17 mouse cellular contexts compared by ENCODE assay signal in genomic region chr8:47005676-47006075, GRCm38 (mm10). TPM values are rescaled to one million over a fixed set of nuclear protein-coding genes. Genes with fewer than 3 reads are reported as not detected.
DNase-seq lines count a peak whose midpoint lies in the region.
"Had no signal": no experiment of that assay in that cellular context is flagged by ENCODE, and none has a peak within 500 bp of the region (broad histone marks: within the 10 kb centered on the region; RNA-seq: fewer than 3 reads in every experiment).

No protein-coding gene starts in this region.

- peak; percentile 5 for DNase-seq in cerebellum, adult 9-10 months
- no peak for DNase-seq in cerebellum, postnatal 36 days
- peak; percentile 48 for DNase-seq in layer of hippocampus, adult 11-12 months (ENCODE audit: low spot score)
- DNase-seq in layer of hippocampus, postnatal 14 days (ENCODE audit: low spot score in 2 of 2): no peak
- DNase-seq in left cerebral cortex, adult 11 months (ENCODE audit: low spot score): peak; percentile 43
- no peak for DNase-seq in left cerebral cortex, postnatal 36 days (ENCODE audit: low spot score in 2 of 2)
- DNase-seq in brain, adult 2 months (ENCODE audit: low read depth, low spot score): peak; percentile 86
- no peak for DNase-seq in gastrocnemius, adult 18-20 months (ENCODE audit: low spot score)
- DNase-seq: adrenal gland, adult 8-10 months; adrenal gland, postnatal 36 days; B cell, adult 2 months; cerebellum, adult 11 months; cerebellum, adult 8-10 months; cerebellum, postnatal 25 days; gastrocnemius, postnatal 36 days; heart, adult 18-20 months; heart, postnatal 36 days had no signal

- intact Hi-C loops in left cerebral cortex, postnatal 36 days (cut with DNase I): no loop called here

RNA-seq across cellular contexts. Expression of gene Enpp6, which starts 19.0 kb away (rescaled TPM):
- total RNA-seq in layer of hippocampus, postnatal 14 days (2021): 10 to 100 TPM; 28.9 to 29.2 TPM
- total RNA-seq in left cerebral cortex, postnatal 36 days (2021): 1 to 10 TPM; 7.3 to 8.6 TPM
- total RNA-seq in gastrocnemius, adult 18-20 months (2021): under 1 TPM; 0.41 to 0.62 TPM

Comparison
In these comparisons a context has a peak if more than half of its experiments do, and no peak if none do; other contexts are left out.
1. DNase-seq: peak in cerebellum, adult 9-10 months (single experiment), layer of hippocampus, adult 11-12 months (single experiment), left cerebral cortex, adult 11 months (single experiment) and brain, adult 2 months (single experiment); none in cerebellum, postnatal 36 days (0 of 2), layer of hippocampus, postnatal 14 days (0 of 2), left cerebral cortex, postnatal 36 days (0 of 2) and gastrocnemius, adult 18-20 months (single experiment).
2. RNA of gene Enpp6, which starts 19.0 kb away (total RNA-seq): 28.9 to 29.2 TPM in layer of hippocampus, postnatal 14 days and 7.3 to 8.6 TPM in left cerebral cortex, postnatal 36 days; 0.41 to 0.62 TPM in gastrocnemius, adult 18-20 months; every median in the first group is over 4 times any median in the second.